Mouse (Mus musculus) forebrain, embryonic 12.5 days (tissue): ENCODE data around the gene Hist1h2bq. TPM values are rescaled to one million over a fixed set of nuclear protein-coding genes. Genes with fewer than 3 reads are reported as not detected.
"Not testable (repeated sequence)": the region's sequence is repeated elsewhere in the genome, so short reads cannot be mapped to it uniquely, and the experiment has no call there.

Experiments used
- ATAC-seq: fragments of 200-750 bp; cut with Nextera tagmentation; 2 replicates; pipeline ENCODE4 v1.8.0; 2017; ENCODE audit warnings: moderate TSS enrichment; ENCODE audit not compliant: low FRiP score
- H3K27ac ChIP-seq: fragments of 300-500 bp; sonication (generic); 2 replicates; pipeline ENCODE4 v1.5.1; 2016; ENCODE audit warnings: mild to moderate bottlenecking
- H3K27me3 ChIP-seq: fragments of 300-500 bp; sonication (generic); 2 replicates; pipeline ENCODE4 v1.6.1; 2016; ENCODE audit warnings: mild to moderate bottlenecking
- H3K36me3 ChIP-seq: fragments of 300-500 bp; sonication (generic); replicated peaks from 2 replicates; pipeline ENCODE4 v1.6.1; 2016; ENCODE audit warnings: mild to moderate bottlenecking
- H3K4me1 ChIP-seq: fragments of 300-500 bp; sonication (generic); 2 replicates; pipeline ENCODE4 v1.6.1; 2016
- H3K4me2 ChIP-seq: fragments of 300-500 bp; sonication (generic); 2 replicates; pipeline ENCODE4 v1.6.1; 2016; ENCODE audit warnings: mild to moderate bottlenecking, moderate library complexity
- H3K4me3 ChIP-seq: fragments of 300-500 bp; sonication (generic); replicated peaks from 2 replicates; pipeline ENCODE4 v1.5.1; 2016; ENCODE audit warnings: mild to moderate bottlenecking
- H3K9ac ChIP-seq: fragments of 300-500 bp; sonication (generic); 2 replicates; pipeline ENCODE4 v1.6.1; 2016; ENCODE audit warnings: mild to moderate bottlenecking
- H3K9me3 ChIP-seq: fragments of 300-500 bp; sonication (generic); 2 replicates; pipeline ENCODE4 v1.6.1; 2016
- WGBS: fragments of 180-500 bp; shearing (Covaris S2); methylation state at CpG from one replicate; pipeline ENCODE4 v1.1.7; 2016; 5-methylcytosine and 5-hydroxymethylcytosine counted together
- polyA plus RNA-seq: library from polyadenylated mRNA; unstranded; fragments of >200 nt; fragmentation: Nextera tagmentation; extraction: Ambion mirVana; gene quantifications from 2 replicates; pipeline ENCODE4 v1.2.1, GENCODE M21; 2016

Hist1h2bq gene
- polyA plus RNA-seq, 1 experiment from 2014 or later, result 32.5 TPM

DNA sequence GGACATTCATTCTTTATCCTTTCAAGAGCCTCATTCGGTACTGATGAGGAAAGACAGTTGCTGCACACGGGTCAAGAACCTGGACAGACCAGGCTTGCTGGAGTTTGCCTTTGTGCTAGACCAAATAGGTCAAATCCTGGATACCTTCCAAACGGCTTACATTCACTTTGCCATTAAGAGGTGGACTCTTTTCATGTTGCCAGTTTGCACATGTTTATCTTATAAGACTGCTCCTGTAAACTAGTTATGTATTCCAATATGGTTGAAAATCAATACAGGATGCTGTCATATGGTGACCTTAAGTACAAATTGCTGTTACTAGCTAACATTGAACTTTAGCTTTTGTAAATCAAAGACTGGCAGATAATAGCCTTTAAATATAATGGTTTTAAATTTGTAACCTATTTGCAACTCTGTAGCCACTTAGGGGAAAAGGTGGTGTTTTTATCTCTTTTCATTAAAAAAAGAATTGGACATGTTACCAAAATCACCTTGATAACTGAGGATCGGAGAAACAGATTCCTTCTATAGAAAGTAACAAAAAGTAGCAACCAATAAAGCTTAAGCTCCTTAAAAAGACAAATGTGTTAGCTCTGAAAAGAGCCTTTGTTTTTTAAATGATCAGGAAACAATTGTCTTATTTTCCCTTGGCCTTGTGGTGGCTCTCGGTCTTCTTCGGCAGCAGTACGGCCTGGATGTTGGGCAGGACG lies 23.7 kb downstream of the Hist1h2bq start:
- H3K27ac ChIP-seq, result peak overlapping the region; percentile 94
- no peaks in the 10 kb centered on the region for H3K27me3 ChIP-seq
- no peaks in the 10 kb centered on the region for H3K36me3 ChIP-seq
- H3K9ac ChIP-seq, result peak overlapping the region; percentile 58
- peak overlapping the region; percentile 37 for H3K4me3 ChIP-seq
- H3K4me1 ChIP-seq, result peaks cover 39% of the 10 kb centered on the region
- ATAC-seq, result no peak
- WGBS, result 3% methylated on average over 8 of the region's 8 CpGs
- no peaks in the 10 kb centered on the region for H3K9me3 ChIP-seq
- peak overlapping the region; percentile 53 for H3K4me2 ChIP-seq

DNA sequence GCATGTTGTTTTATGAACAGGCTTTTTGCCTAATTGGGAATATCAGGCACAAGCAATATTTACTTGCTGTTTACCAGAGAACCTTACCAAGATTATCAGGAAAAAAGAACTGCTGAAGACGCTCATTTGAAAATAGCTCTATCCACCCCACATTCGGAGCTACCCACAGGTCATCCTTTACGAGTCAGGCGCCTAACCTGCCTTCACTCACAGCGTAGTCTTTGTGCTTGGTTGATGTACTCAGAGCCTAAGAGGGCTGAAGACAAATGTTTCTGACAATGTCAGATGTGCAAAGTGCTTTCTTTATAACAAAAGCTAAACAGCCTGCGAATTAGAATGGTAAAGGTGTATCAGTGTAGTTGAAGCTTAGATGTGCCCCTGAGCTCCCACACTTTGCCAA lies 25.7 kb downstream of the Hist1h2bq start:
- 20% methylated on average over 6 of the region's 6 CpGs for WGBS
- Histone ChIP-seq H3K4me3 (no peak overlapping the region; the same call in 1 of the 2 replicates), H3K9ac (peak overlapping the region; percentile 36), H3K27me3 (no peaks in the 10 kb centered on the region), H3K4me1 (peaks cover 47% of the 10 kb centered on the region), H3K27ac (peak overlapping the region; percentile 93), H3K9me3 (no peaks in the 10 kb centered on the region), H3K4me2 (peak overlapping the region; percentile 65), H3K36me3 (no peaks in the 10 kb centered on the region)
- no peak for ATAC-seq

DNA sequence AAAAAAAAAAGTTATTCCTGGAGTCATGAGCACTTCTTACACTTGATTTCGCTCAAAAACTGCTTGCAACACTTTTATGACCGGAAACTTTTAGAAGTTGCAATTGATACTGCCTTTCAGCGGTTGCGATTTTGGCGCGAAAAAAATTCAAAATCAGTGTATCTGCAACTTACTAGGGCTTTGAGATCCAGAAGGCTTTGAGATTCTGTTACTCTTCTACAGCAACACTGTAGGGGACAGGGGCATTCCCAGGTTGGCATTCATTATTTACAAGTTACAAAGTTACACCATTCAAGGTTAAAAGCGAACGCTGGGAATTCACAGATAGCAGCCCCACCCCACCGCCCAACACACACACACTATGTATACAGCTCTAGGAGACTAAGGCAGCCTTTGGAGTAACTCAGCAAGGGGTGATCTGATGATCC lies 26.2 kb downstream of the Hist1h2bq start:
- ATAC-seq, result no peak
- 0% methylated on average over 9 of the region's 9 CpGs for WGBS

DNA sequence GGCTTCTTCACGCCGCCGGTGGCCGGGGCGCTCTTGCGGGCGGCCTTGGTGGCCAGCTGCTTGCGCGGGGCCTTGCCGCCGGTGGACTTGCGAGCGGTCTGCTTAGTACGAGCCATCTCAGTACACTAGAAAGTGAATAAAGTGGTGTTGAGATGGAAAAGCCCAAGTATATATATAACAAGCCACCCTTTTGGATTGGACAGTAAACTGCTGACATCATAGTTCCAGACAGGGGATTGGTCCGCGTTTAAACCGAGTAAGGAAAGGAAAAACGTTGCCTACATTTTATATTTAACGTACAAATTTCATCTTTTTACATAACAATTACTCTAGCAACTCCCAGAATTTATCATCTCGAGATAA lies 26.8 kb downstream of the Hist1h2bq start, which contains the start of gene Hist1h3i:
TSS of gene Hist1h3i (minus strand) at position 116 of the 363 bp plus-strand sequence.
- 0% methylated on average over 15 of the region's 20 CpGs for WGBS

More for the DNA sequence above, 26.2 kb downstream of the Hist1h2bq start:
- H3K27me3 ChIP-seq, result no peaks in the 10 kb centered on the region
- peaks cover 49% of the 10 kb centered on the region for H3K4me1 ChIP-seq
- H3K36me3 ChIP-seq, result no peaks in the 10 kb centered on the region
- H3K4me3 ChIP-seq, result peak overlapping the region; percentile 45
- H3K9me3 ChIP-seq, result no peaks in the 10 kb centered on the region
- H3K9ac ChIP-seq, result peak overlapping the region; percentile 36
- peak overlapping the region; percentile 93 for H3K27ac ChIP-seq
- peak overlapping the region; percentile 65 for H3K4me2 ChIP-seq

DNA sequence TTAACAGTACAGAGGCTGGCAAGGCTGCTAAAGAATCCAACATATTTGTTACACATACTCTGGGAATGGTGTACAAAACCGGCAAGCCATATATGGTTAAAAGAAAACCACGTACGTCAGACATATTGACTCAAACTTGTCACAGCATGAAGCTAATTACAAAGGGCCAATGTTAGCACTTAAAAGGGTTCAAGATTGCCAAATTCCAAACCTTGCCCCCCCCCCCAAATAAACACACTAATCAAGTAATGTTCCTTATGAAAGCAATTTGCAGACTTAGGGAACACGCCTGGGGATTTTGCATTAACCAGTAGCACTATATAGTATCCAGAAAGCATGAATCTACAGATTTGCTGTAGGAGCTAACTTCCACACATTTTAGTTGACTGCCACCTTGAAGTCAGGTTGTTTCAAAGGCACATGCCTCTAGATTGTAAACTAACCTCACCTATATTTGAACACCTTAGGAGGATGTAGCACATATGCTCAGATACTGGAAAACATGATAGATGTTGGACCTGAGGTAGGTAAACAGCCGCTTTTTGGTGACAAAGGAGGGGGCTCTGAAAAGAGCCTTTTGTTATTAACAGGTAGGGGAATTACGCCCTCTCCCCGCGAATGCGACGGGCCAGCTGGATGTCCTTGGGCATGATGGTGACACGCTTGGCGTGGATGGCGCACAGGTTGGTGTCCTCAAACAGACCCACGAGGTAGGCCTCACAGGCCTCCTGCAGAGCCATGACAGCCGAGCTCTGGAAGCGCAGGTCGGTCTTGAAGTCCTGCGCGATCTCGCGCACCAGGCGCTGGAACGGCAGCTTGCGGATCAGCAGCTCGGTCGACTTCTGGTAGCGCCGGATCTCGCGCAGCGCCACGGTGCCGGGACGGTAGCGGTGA lies 27.4 kb downstream of the Hist1h2bq start:
- peak overlapping the region; percentile 65 for H3K4me2 ChIP-seq
- peak overlapping the region; percentile 72 for H3K9ac ChIP-seq
- H3K27ac ChIP-seq, result peak overlapping the region; percentile 93
- not testable (repeated sequence) for H3K9me3 ChIP-seq, ATAC-seq, H3K27me3 ChIP-seq, H3K36me3 ChIP-seq
- under 1% methylated on average over 17 of the region's 35 CpGs for WGBS
- H3K4me1 ChIP-seq, result peaks cover 45% of the 10 kb centered on the region
- peak overlapping the region; percentile 45 for H3K4me3 ChIP-seq

More for the DNA sequence above, 26.8 kb downstream of the Hist1h2bq start, which contains the start of gene Hist1h3i:
- H3K9me3 ChIP-seq, result no peaks in the 10 kb centered on the region
- no peaks in the 10 kb centered on the region for H3K27me3 ChIP-seq
- ATAC-seq, result peak; percentile 75
- peak within 1 kb of the TSS; percentile 65 for H3K4me2 ChIP-seq
- H3K9ac ChIP-seq, result peak within 1 kb of the TSS; percentile 72
- peak within 1 kb of the TSS; percentile 45 for H3K4me3 ChIP-seq
- H3K36me3 ChIP-seq, result no peaks in the 10 kb centered on the region
- H3K4me1 ChIP-seq, result peaks cover 47% of the 10 kb centered on the region
- H3K27ac ChIP-seq, result peak within 1 kb of the TSS; percentile 93

DNA sequence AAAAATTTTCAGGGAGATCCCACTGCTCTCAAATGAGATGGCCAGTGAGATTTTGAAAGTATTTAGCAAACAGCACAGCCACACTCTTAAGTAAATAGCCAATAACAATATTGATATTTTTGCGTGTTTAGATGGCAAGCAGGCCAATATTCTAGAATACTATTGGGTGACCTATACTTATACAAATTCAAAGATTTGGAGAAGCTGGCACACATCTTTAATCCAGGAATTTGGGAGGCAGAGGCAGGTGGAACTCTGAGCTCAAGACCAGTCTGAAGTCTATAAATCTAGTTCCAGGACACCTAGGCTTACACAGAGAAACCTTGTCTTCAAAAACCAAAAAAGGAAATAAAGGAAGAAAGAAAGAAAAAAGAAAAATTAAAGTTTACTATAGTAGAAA lies 28.4 kb downstream of the Hist1h2bq start:
- Histone ChIP-seq H3K4me3 (no peak overlapping the region), H3K27ac (peak overlapping the region; percentile 51; the same call in 1 of the 2 replicates), H3K9me3 (no peaks in the 10 kb centered on the region), H3K4me1 (peaks cover 45% of the 10 kb centered on the region), H3K27me3 (no peaks in the 10 kb centered on the region), H3K4me2 (no peak overlapping the region), H3K36me3 (no peaks in the 10 kb centered on the region), H3K9ac (no peak overlapping the region)
- no peak for ATAC-seq
- 93% methylated on average over 1 of the region's 1 CpGs for WGBS

DNA sequence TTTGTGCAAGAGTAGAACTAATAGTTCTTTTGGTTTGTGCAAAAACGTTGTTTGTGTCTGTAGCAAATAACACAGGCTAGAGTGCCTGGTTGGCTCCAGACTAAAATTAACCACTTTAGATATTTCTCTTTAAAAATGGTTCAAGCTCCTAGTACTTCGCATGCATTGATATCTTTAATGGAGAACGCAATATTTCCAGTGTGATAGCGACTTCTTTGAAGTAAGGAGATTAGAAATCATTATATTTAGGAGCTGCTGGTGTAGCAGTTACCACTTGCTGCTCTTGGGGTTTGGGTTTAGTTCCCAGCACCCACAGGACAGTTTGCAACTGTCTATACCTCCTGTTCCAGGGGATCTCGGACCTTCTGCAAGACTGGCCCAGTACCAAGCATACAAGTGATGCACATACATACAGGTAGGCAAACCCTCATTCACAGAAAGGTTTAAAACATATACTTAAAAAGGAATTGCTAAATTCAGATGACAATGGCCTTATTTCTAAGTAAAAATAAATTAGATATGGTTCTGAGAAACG lies 28.9 kb downstream of the Hist1h2bq start:
- Histone ChIP-seq H3K4me2 (peak overlapping the region; percentile 74), H3K27ac (peak overlapping the region; percentile 99), H3K27me3 (no peaks in the 10 kb centered on the region), H3K36me3 (no peaks in the 10 kb centered on the region), H3K9me3 (no peaks in the 10 kb centered on the region), H3K4me1 (peaks cover 43% of the 10 kb centered on the region), H3K9ac (no peak overlapping the region), H3K4me3 (peak overlapping the region; percentile 60)
- ATAC-seq, result no peak
- 45% methylated on average over 6 of the region's 6 CpGs for WGBS

DNA sequence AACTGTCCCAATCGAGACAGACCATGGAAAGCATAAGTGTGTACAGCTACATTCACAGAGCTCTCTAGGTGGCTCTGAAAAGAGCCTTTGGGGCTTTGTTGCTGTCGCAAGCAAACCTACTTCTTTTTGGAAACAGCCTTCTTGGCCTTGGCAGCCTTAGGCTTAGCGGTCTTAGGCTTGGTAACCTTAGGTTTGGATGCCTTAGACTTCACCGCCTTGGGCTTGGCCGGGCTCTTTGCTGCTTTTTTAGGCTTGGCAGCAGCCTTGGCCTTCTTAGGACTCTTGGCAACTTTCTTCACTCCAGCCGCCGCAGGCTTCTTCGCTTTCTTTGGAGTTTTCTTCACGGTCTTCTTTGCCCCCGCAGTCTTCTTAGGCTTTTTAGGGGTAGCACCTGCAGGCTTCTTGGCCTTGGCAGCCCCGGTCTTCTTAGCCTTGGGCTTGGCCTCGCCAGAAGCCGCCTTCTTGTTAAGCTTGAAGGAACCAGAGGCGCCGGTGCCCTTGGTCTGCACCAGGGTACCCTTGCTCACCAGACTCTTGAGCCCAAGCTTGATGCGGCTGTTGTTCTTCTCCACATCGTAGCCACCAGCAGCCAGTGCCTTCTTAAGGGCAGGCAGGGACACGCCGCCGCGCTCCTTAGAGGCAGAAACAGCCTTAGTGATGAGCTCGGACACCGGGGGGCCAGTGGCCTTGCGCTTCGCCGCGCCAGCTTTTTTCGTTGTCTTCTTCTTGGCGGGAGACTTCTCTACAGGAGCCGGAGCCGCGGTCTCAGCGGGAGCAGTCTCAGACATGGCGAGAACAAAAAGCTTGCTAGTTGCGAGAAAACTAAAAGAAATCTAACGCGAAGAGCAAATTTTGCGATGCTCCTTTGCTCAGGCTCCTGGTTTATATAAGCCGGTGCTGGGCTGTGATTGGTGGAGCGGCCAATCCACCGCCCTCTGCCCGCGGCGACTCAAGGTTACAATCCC lies 29.9 kb downstream of the Hist1h2bq start, which contains the start of gene Hist1h1b:
TSS of gene Hist1h1b (minus strand) at position 859 of the 965 bp plus-strand sequence.
- Histone ChIP-seq H3K36me3 (no peaks in the 10 kb centered on the region), H3K27me3 (no peaks in the 10 kb centered on the region), H3K9ac (peak within 1 kb of the TSS; percentile 93), H3K9me3 (no peaks in the 10 kb centered on the region), H3K4me3 (peak within 1 kb of the TSS; percentile 60), H3K4me2 (peak within 1 kb of the TSS; percentile 74), H3K27ac (peak within 1 kb of the TSS; percentile 99), H3K4me1 (peaks cover 37% of the 10 kb centered on the region)
- ATAC-seq, result peak; percentile 57
- under 1% methylated on average over 44 of the region's 44 CpGs for WGBS

DNA sequence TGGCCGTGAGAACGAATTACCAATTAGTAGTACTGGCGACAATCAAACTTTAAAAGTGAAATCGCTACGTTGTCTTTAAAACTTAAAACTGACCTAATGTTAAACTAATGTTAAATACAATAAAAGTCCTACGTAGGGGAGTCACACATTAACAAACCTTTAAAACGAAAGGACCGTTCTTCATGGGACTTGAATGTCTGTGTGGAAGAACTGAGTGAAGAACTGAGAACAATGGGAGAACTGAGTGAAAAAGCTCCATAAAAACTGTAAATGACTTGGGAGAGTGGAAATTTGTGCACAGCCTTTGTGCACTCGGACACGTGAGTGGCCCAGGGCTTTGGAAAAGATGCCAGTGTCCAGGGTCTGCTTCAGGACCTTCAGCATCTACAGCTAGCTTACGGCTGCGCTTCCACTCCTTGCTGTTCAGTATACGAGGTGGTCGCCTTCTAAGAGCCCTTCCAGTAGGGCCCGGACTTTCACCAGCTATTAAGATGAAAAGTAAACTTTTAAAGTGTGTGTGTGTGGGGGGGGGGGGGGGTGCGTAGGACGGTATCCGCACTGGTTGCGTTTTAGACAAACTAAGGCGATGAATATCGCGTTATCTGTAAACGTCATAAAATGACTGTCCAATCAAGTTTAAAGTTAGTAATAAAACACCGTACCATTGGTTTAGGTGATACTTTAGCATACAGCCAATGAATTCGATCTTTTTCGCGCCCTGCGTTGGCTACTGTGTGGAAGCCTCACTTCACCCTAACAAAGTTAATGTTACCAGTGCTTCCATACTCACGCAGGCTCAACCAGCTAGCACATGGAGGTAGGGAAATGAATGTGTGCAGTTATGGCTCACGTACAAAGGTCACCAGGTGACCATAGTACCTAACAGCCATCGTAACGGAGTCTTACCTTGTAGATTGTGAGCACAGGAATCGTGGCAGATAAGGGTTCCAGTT lies 30.9 kb downstream of the Hist1h2bq start:
- Histone ChIP-seq H3K4me3 (peak overlapping the region; percentile 60), H3K9ac (peak overlapping the region; percentile 93), H3K27ac (peak overlapping the region; percentile 99), H3K4me2 (peak overlapping the region; percentile 74), H3K4me1 (peaks cover 32% of the 10 kb centered on the region), H3K27me3 (no peaks in the 10 kb centered on the region), H3K36me3 (no peaks in the 10 kb centered on the region), H3K9me3 (no peaks in the 10 kb centered on the region)
- 5% methylated on average over 33 of the region's 33 CpGs for WGBS
- peak; percentile 83 for ATAC-seq
